Mouse (Mus musculus): Measurements from ENCODE around the gene Tubb3. TPM values are rescaled to one million over a fixed set of nuclear protein-coding genes. Genes with fewer than 3 reads are reported as not detected.
"Not testable (repeated sequence)": the region's sequence is repeated elsewhere in the genome, so short reads cannot be mapped to it uniquely, and the experiment has no call there.

The Tubb3 gene
- total RNA-seq, 2 experiments from 2014 or later: 0.16 TPM; not detected in 1

- no peak for DNase-seq
- intact Hi-C loops (cut with DNase I; ENCODE audit: low total_unique reads): no loop called here
Observed at GRCm38 (mm10) chr8:123410788-123411187, 436 bp upstream of the Tubb3 start.

DNA sequence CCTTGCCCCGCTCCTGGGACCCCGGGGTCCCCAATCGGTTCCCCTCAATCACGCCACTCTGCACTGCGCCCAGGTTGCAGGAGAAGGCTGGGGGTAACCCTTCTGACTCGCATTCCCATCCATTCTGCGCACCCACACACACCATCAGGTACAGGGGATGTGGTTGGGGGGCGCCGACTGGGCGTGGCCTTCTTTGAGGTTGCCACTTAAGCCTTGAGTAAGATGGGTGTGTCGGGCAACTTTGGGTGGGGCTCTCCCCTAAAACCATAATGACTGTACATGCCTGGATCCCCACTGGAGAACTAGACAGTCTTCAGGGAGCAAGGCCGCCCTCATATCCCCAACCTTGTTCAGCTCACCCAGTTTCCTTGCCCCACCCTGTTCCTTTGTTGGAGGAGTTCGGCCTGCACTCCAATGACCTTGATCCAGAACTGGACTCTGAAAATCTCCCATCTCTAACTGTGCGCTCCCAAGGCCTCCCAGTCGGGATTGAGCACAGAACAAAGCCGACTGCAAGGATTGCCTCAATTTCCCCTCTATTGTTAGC is 630 bp downstream of the Tubb3 start:
- intact Hi-C loops (cut with DNase I; ENCODE audit: low total_unique reads): no loop called here
- DNase-seq: no peak

DNA sequence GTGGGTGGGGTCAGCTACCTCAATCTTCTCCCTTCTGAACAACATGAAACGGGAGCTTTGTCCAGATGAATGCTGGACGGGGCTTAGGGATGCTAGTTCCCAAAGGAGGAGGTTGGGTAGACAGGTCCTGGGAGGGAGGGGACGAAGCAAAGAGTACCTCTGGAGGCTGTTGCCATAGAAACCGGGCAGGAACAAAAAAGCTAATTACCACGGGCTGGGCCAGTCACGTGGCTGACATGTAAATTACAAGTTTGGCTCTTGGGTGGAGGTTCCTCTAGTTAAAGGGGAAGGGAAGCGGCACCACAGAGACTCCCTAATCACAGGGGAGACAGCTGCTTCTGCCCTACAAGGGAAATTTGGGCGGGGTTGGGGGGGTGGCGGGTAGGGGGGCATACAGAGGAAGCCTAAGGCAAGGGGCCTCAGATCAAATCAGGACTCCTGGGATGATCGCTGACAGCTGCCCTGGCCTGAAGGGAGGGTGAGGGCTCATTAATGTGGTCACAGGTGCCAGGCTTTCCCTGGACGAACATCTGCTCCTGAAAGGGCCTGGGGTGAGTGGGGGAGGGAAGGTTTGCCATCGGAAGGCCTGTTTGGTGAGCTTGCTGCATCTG is 1.4 kb downstream of the Tubb3 start:
- no peak for DNase-seq
- intact Hi-C loops (cut with DNase I; ENCODE audit: low total_unique reads): no loop called here

GRCm38 (mm10) chr8:123414255-123414654 is 3.0 kb downstream of the Tubb3 start:
- no peak for DNase-seq
- intact Hi-C loops (cut with DNase I; ENCODE audit: low total_unique reads): no loop called here

DNA sequence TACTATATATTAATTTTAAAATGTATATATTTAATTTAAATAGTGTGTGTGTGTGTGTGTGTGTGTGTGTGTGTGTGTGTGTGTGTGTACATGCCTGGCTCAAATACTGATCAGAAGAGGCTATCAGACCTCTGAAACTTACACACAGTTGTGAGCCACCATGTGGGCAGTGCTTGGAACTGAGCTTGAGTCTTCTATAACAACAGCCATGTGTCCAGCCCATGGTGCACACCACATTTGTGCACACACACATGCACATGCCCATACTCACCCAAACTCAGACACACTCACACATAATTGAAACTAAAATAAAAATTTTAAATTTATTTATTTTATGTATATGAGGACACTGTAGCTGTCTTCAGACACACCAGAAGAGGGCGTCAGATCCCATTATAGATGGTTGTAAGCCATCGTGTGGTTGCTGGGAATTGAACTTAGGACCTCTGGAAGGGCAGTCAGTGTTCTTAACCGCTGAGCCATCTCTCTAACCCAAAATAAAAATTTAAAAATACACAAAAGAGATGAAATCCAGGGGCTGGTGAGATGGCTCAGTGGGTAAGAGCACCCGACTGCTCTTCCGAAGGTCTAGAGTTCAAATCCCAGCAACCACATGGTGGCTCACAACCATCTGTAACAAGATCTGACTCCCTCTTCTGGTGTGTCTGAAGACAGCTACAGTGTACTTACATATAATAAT is 3.9 kb downstream of the Tubb3 start:
- intact Hi-C loops (cut with DNase I; ENCODE audit: low total_unique reads); DNase-seq: not testable (repeated sequence)

DNA sequence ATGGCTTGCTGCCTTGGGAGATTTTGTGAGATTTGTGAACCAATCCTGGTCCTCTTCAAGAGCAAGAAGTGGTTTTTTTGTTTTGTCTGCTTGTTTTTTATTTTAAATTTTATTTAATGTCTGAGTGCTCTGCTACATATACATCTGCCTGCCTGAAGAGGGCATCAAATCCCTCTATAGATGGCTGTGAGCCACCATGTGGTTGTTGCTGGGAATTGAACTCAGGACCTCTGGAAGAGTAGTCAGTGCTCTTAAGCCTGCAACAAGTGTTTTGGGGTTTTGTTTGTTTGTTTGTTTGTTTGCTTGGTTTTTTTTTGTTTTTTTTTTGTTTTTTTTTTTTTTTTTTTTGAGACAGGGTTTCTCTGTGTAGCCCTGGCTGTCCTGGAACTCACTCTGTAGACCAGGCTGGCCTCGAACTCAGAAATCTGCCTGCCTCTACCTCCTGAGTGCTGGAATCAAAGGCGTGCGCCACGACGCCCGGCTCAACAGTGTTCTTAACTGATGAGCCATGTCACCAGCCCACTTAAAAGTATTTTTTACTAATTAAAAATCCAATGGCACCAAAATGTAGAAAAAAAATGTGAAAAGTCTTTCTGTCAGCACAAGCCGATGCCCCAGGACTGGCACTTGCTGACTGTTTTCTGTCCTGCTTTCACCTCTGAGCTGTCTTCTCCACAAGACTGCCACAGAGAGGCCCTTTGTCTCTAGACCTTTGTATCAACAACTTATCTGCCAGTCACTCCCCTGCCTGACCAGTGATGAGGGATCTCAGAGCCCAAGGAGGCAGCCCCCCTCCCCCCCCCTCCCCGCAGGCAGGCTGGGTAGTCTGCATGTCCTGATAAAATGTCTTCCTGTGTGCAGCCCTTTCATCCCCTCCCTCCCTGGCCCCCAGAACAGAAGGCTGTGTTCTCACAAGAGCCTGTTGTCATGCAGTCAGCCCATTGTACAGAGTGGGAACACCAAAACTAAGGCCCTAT is 5.0 kb downstream of the Tubb3 start:
- intact Hi-C loops (cut with DNase I; ENCODE audit: low total_unique reads): no loop called here
- no peak for DNase-seq

GRCm38 (mm10) chr8:123416944-123417555 is 5.8 kb downstream of the Tubb3 start:
- intact Hi-C loops (cut with DNase I; ENCODE audit: low total_unique reads): no loop called here
- DNase-seq: no peak

DNA sequence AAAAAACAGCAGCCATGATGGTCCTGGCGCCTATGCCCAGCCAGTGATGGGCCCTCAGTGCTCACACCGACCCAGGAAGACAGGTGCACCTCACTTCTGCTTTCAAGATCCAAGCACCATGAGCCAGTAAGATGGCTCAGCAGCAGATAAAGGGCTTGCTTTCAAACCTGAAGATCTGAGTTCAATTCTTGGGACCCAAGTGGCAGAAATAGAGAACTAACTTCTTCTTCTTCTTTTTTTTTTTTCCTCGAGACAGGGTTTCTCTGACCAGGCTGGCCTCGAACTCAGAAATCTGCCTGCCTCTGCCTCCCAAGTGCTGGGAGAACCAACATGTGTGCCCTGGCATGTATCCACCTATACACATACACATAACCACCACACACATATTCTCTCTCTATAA is 8.5 kb downstream of the Tubb3 start:
- DNase-seq: no peak

GRCm38 (mm10) chr8:123420525-123421281 is 9.5 kb downstream of the Tubb3 start:
- no peak for DNase-seq
- intact Hi-C loops (cut with DNase I; ENCODE audit: low total_unique reads): no loop called here

More for the DNA sequence above, 8.5 kb downstream of the Tubb3 start:
- intact Hi-C loops (cut with DNase I; ENCODE audit: low total_unique reads): no loop called here

GRCm38 (mm10) chr8:123421325-123421724 is 10.1 kb downstream of the Tubb3 start:
- intact Hi-C loops (cut with DNase I; ENCODE audit: low total_unique reads): no loop called here
- DNase-seq: no peak

- peak; percentile 58 for DNase-seq
- intact Hi-C loops (cut with DNase I; ENCODE audit: low total_unique reads): no loop called here
Observed at GRCm38 (mm10) chr8:123422056-123422780, 11.0 kb downstream of the Tubb3 start.

- no peak for DNase-seq
- intact Hi-C loops (cut with DNase I; ENCODE audit: low total_unique reads): no loop called here
Observed at GRCm38 (mm10) chr8:123422781-123423159, 11.5 kb downstream of the Tubb3 start.

DNA sequence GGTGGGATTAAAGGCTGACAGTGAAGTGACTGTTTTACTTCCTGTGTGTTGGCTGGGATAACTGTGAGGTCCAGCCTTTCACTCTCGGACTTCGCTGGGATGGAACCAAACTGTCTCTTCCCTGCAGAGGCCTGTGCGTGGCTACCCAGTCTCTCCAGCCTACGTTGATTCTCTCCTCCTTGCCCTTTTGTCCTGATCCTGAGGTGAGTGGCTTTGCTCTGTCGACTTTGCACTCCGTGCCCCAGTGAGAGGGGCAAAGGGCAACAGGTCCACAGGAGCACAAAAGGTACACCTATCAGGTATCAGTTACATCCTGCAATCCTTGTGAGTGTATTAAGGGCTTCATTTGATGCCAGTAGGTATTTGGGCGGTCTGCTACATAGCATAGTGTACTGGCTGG is 12.2 kb downstream of the Tubb3 start, which contains the start of gene Def8:
Def8 (plus strand) TSS at position 87 of the 400 bp plus-strand sequence.
- intact Hi-C loops (cut with DNase I; ENCODE audit: low total_unique reads): no loop called here

DNA sequence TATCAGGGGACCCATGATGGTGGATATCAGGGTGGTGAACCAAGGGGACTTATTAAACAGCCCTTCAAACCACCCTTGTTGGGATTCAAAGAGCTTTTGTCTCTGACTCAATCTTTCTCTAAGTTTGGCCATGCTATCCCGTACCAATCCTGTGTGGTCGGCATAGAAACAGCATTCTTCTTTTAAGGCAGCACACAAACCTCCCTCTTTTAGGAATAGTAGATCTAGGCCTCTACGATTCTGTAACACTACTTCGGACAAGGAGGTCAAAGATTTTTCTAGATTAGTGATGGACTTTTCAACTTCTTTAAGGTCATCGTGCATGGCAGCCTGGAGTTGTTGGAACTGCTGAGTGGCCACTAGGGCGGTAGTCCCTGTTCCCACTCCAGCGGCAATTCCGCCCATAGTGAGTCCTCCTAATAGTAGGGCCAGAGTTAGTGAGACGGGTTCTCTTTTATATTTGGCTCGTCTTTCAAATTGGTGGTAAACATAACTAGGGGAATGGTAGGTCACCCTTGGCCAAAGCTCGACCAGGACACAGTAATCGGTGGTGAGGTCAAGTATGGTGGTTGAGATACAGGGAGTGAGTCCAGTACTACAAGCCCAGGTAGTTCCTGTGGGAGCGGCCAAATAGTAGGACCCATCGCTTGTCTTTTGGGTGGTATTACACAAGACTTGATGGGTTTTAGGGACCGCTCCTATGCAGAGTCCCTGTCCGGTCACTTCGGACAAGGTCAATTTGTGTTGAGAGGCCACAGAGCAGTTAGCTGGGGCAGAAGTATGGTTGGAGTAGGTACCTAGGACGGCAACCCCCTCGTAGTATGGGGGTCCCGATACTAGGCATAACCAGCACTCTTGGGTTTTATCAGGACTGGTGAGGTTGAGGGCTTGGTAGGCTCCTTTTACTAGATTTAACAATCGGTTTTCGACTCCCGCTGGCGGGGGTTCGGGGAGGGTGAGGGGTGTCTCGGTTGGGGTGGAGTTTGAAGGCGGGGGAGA is 15.6 kb downstream of the Tubb3 start:
- intact Hi-C loops (cut with DNase I; ENCODE audit: low total_unique reads): no loop called here
- DNase-seq: no peak

More for the DNA sequence above, 12.2 kb downstream of the Tubb3 start, which contains the start of gene Def8:
- no peak for DNase-seq

- intact Hi-C loops (cut with DNase I; ENCODE audit: low total_unique reads): no loop called here
Observed at GRCm38 (mm10) chr8:123427639-123428275, 16.5 kb downstream of the Tubb3 start.

GRCm38 (mm10) chr8:123428343-123428893 is 17.2 kb downstream of the Tubb3 start:
- intact Hi-C loops (cut with DNase I; ENCODE audit: low total_unique reads): no loop called here
- DNase-seq: no peak

More at GRCm38 (mm10) chr8:123427639-123428275, 16.5 kb downstream of the Tubb3 start:
- no peak for DNase-seq
